Mouse (Mus musculus): Measurements from ENCODE around the gene Pdcl3. TPM values are rescaled to one million over a fixed set of nuclear protein-coding genes. Genes with fewer than 3 reads are reported as not detected.

Pdcl3 gene
- polyA plus RNA-seq (2016; fragmentation: Nextera tagmentation; extraction: Ambion mirVana): 161 and 170 TPM in 2 replicates

DNA sequence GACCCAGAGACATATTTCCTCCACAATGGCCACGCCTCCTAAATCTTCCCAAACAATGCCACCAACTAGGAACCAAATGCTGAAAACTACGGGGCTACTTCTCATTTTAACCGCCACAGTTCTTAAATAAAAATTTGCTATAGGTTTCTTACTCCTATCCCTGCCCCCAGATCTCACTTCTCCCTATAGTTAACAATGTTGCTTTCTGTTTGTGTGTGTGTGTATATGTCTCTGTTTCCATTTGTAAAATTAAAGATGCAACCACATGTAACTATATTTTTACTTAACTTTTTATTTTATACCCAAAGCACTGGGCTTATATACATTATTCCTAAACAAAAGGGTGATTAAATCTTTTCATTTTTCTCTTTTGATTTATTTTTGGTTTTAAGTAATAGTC lies at the start of gene Pdcl3:
Gene Pdcl3, plus strand, starts transcription at position 301 of the 400 bp plus-strand sequence.
- no peaks in the 10 kb centered on the region for H3K27me3 ChIP-seq (ENCODE audit: insufficient read depth, poor library complexity, severe bottlenecking)
- H3K9me3 ChIP-seq: no peaks in the 10 kb centered on the region
- 0 out of 2 replicates have a peak, but pooled peaks cover 3% of the 10 kb centered on the region for H3K36me3 ChIP-seq
- 86% methylated on average over 3 of the region's 3 CpGs for WGBS
- no peak for DNase-seq (ENCODE audit: low spot score)
- no peak within 1 kb of the TSS for H3K4me3 ChIP-seq
- peaks cover 12% of the 10 kb centered on the region for H3K4me1 ChIP-seq
- peak within 1 kb of the TSS; percentile 94; the same call in 1 of the 2 replicates for H3K27ac ChIP-seq

DNA sequence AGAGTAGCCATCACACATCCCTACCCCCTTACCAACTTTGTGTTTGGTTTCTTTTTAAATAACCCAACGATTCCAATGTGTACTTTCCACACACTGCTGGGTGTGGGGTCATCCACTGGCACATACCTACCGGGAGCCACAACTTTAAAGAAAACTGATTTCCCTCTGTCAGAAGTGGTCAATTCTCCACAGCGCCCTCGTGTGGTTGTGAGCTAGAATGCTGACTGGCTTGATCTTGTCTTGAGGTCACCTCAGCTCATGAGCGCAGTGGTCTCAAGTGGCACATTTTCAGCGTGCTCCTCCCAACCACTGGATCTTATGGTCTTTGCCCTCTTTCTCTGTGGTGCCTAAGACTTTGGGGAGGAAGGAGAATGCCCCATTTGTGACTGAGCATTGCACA lies 48.6 kb upstream of the Pdcl3 start:
- no peaks in the 10 kb centered on the region for H3K36me3 ChIP-seq
- no peak overlapping the region for H3K4me3 ChIP-seq
- H3K9me3 ChIP-seq: no peaks in the 10 kb centered on the region
- WGBS: 31% methylated on average over 6 of the region's 6 CpGs
- H3K27ac ChIP-seq: no peak overlapping the region
- no peaks in the 10 kb centered on the region for H3K27me3 ChIP-seq (ENCODE audit: insufficient read depth, poor library complexity, severe bottlenecking)
- no peaks in the 10 kb centered on the region for H3K4me1 ChIP-seq
- peak; percentile 77 for DNase-seq (ENCODE audit: low spot score)

GRCm38 (mm10) chr1:38938849-38939248 lies 46.6 kb upstream of the Pdcl3 start, which contains the start of gene Nms:
Gene Nms (plus strand): TSS chr1:38939149.
- WGBS: 72% methylated on average over 6 of the region's 6 CpGs
- Histone ChIP-seq H3K27me3 (ENCODE audit: insufficient read depth, poor library complexity, severe bottlenecking) (no peaks in the 10 kb centered on the region), H3K4me3 (no peak within 1 kb of the TSS), H3K4me1 (no peaks in the 10 kb centered on the region), H3K9me3 (no peaks in the 10 kb centered on the region), H3K27ac (no peak within 1 kb of the TSS), H3K36me3 (no peaks in the 10 kb centered on the region)
- DNase-seq (ENCODE audit: low spot score): no peak

DNA sequence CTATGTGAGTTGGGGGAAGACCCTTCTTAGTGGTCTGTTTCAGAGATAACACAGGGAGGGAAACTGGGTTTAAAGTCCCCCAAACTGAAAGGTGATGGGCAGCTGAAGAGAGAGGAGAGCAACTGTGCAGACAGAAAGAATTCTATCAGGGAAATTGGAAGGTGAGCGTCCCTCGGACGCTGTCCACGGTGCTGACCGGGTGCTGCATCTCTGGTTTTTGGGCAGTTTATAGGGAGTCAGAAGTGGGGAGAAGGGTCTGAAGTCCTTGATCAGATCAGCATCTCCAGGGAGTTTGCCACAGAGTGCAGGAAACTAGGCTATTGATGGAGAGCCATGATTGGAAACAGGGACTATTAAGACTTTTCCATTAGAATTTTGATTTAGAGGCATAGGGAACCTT lies 45.8 kb upstream of the Pdcl3 start:
- H3K27ac ChIP-seq: no peak overlapping the region
- DNase-seq (ENCODE audit: low spot score): peak; percentile 77
- no peaks in the 10 kb centered on the region for H3K27me3 ChIP-seq (ENCODE audit: insufficient read depth, poor library complexity, severe bottlenecking)
- no peaks in the 10 kb centered on the region for H3K36me3 ChIP-seq
- no peaks in the 10 kb centered on the region for H3K9me3 ChIP-seq
- no peak overlapping the region for H3K4me3 ChIP-seq
- H3K4me1 ChIP-seq: no peaks in the 10 kb centered on the region
- WGBS: 3% methylated on average over 5 of the region's 5 CpGs

DNA sequence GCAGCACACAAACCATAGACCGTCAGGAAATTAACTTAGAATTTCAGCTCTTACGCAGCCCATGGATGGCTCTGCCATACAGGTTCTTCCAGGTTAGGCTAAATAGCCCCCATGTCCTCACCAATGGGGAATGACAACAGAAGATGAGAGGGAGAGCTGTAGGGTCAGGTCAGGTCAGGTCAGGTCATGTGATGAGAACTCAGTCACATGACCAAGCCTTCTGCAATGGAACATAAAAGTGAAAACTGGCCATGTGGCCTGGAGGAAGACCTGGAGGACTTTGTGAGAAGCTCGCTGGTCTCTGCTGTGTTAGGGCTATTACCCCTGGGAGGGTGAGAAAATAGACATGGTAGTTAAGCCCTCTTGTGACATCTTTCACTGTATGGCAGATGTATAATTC lies 29.0 kb upstream of the Pdcl3 start:
- Histone ChIP-seq H3K27ac (no peak overlapping the region), H3K4me3 (no peak overlapping the region), H3K36me3 (no peaks in the 10 kb centered on the region), H3K4me1 (no peaks in the 10 kb centered on the region), H3K9me3 (no peaks in the 10 kb centered on the region), H3K27me3 (ENCODE audit: insufficient read depth, poor library complexity, severe bottlenecking) (no peaks in the 10 kb centered on the region)
- 84% methylated on average over 3 of the region's 3 CpGs for WGBS
- no peak for DNase-seq (ENCODE audit: low spot score)

- Histone ChIP-seq H3K27me3 (ENCODE audit: insufficient read depth, poor library complexity, severe bottlenecking) (no peaks in the 10 kb centered on the region), H3K27ac (no peak overlapping the region), H3K36me3 (no peaks in the 10 kb centered on the region), H3K4me3 (no peak overlapping the region), H3K4me1 (no peaks in the 10 kb centered on the region), H3K9me3 (no peaks in the 10 kb centered on the region)
- 85% methylated on average over 1 of the region's 1 CpGs for WGBS
- DNase-seq (ENCODE audit: low spot score): no peak
Observed at GRCm38 (mm10) chr1:38969116-38969515, 16.3 kb upstream of the Pdcl3 start.

DNA sequence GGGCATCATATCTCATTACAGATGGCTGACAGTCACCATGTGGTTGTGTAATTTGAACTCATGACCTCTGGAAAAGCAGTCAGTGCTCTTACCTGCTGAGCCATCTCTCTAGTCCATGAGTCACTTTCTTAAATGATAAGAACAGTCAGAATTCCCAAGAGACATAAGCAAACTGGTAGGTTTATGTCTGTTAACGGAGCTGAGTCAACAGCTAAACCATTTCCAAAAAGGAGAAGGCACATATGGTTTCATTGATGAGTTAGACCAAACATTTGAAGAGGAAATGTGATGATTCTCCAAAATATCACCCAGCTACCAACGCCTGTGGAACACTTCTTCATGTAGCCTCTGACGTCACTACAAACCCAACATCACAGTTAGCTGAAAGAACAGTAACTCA lies 13.7 kb upstream of the Pdcl3 start:
- H3K27ac ChIP-seq: no peak overlapping the region
- H3K27me3 ChIP-seq (ENCODE audit: insufficient read depth, poor library complexity, severe bottlenecking): no peaks in the 10 kb centered on the region
- DNase-seq (ENCODE audit: low spot score): no peak
- H3K9me3 ChIP-seq: no peaks in the 10 kb centered on the region
- 72% methylated on average over 3 of the region's 3 CpGs for WGBS
- H3K4me1 ChIP-seq: no peaks in the 10 kb centered on the region
- H3K36me3 ChIP-seq: no peaks in the 10 kb centered on the region
- H3K4me3 ChIP-seq: no peak overlapping the region

- Histone ChIP-seq H3K4me1 (no peaks in the 10 kb centered on the region), H3K27ac (no peak overlapping the region), H3K27me3 (ENCODE audit: insufficient read depth, poor library complexity, severe bottlenecking) (no peaks in the 10 kb centered on the region; the same call in 1 of the 2 replicates), H3K9me3 (no peaks in the 10 kb centered on the region), H3K4me3 (no peak overlapping the region), H3K36me3 (no peaks in the 10 kb centered on the region)
- no peak for DNase-seq (ENCODE audit: low spot score)
- 77% methylated on average over 9 of the region's 9 CpGs for WGBS
Observed at GRCm38 (mm10) chr1:38972986-38973592, 12.3 kb upstream of the Pdcl3 start.

DNA sequence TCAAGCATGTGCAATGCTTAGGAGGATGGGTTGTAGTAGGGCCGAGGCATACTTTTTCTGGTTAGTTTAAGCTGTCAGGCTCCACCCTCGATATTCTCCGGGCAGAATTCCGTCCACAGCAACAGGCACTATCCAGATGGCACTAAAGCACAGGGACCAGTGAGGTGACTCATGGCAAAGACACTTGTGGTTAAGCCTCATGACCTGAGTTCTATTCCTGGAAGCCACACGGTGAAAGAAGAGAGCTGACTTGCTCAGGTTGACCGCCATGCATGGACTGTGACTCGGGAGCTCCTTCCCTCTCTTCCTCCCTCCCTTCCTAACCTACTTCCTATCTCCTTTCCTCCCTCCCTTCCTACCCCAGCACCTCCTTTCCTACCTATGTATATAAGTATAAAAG lies 5.5 kb upstream of the Pdcl3 start:
- Histone ChIP-seq H3K27ac (no peak overlapping the region), H3K36me3 (no peaks in the 10 kb centered on the region), H3K27me3 (ENCODE audit: insufficient read depth, poor library complexity, severe bottlenecking) (no peaks in the 10 kb centered on the region; the same call in 1 of the 2 replicates), H3K4me1 (no peaks in the 10 kb centered on the region), H3K4me3 (no peak overlapping the region), H3K9me3 (no peaks in the 10 kb centered on the region)
- DNase-seq (ENCODE audit: low spot score): no peak
- WGBS: 67% methylated on average over 7 of the region's 7 CpGs

GRCm38 (mm10) chr1:38983870-38984269 lies 1.5 kb upstream of the Pdcl3 start:
- WGBS: 16% methylated on average over 2 of the region's 2 CpGs
- no peaks in the 10 kb centered on the region for H3K27me3 ChIP-seq (ENCODE audit: insufficient read depth, poor library complexity, severe bottlenecking)
- H3K9me3 ChIP-seq: no peaks in the 10 kb centered on the region
- no peak overlapping the region for H3K4me3 ChIP-seq
- H3K36me3 ChIP-seq: no peaks in the 10 kb centered on the region
- H3K4me1 ChIP-seq: peaks cover 8% of the 10 kb centered on the region
- no peak for DNase-seq (ENCODE audit: low spot score)
- H3K27ac ChIP-seq: no peak overlapping the region

GRCm38 (mm10) chr1:38987080-38987864 lies 1.9 kb downstream of the Pdcl3 start:
- Histone ChIP-seq H3K27me3 (ENCODE audit: insufficient read depth, poor library complexity, severe bottlenecking) (no peaks in the 10 kb centered on the region), H3K4me1 (peaks cover 12% of the 10 kb centered on the region), H3K36me3 (peaks cover 18% of the 10 kb centered on the region), H3K4me3 (peak overlapping the region; percentile 86), H3K27ac (peak overlapping the region; percentile 94), H3K9me3 (no peaks in the 10 kb centered on the region)
- WGBS: 5% methylated on average over 38 of the region's 38 CpGs
- peak; percentile 99 for DNase-seq (ENCODE audit: low spot score)

GRCm38 (mm10) chr1:38987865-38988211 lies 2.4 kb downstream of the Pdcl3 start:
- peak overlapping the region; percentile 94 for H3K27ac ChIP-seq
- peaks cover 12% of the 10 kb centered on the region for H3K4me1 ChIP-seq
- H3K27me3 ChIP-seq (ENCODE audit: insufficient read depth, poor library complexity, severe bottlenecking): no peaks in the 10 kb centered on the region
- peaks cover 24% of the 10 kb centered on the region for H3K36me3 ChIP-seq
- no peaks in the 10 kb centered on the region for H3K9me3 ChIP-seq
- H3K4me3 ChIP-seq: peak overlapping the region; percentile 86
- no peak for DNase-seq (ENCODE audit: low spot score)
- WGBS: under 1% methylated on average over 25 of the region's 25 CpGs

GRCm38 (mm10) chr1:38988357-38988756 lies 2.9 kb downstream of the Pdcl3 start:
- H3K27me3 ChIP-seq (ENCODE audit: insufficient read depth, poor library complexity, severe bottlenecking): no peaks in the 10 kb centered on the region
- H3K36me3 ChIP-seq: peaks cover 29% of the 10 kb centered on the region
- peaks cover 12% of the 10 kb centered on the region for H3K4me1 ChIP-seq
- DNase-seq (ENCODE audit: low spot score): no peak
- H3K27ac ChIP-seq: peak overlapping the region; percentile 94
- 27% methylated on average over 7 of the region's 7 CpGs for WGBS
- no peaks in the 10 kb centered on the region for H3K9me3 ChIP-seq
- peak overlapping the region; percentile 86 for H3K4me3 ChIP-seq

Data from heart, embryonic 10.5 days (tissue).